Mouse (Mus musculus): Measurements from ENCODE around the gene Hhipl1.

Hhipl1 gene

DNA sequence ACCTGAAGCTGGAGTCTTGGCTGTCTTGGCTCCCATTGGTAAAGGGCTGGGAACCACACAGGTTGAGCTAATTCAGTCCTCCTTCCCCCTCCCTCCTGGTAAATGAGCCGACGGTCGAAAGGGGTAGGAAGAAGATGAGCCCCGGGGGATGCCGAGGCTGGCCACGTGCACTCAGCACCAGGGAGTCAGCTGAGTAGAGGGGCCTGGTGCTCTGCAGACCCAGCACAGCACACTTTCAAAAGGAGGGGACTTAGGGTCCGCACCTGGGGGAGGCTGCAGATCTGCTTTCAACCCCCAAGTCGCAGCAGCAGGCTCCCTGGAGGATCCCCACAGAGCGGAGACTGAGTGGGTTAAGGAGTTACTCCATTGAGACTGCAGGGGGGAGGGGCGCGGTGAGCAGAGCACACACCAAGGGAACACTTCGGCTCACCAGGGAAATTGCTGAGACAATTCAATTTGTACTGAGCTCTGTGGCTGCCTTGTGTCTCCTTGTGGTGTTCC is 28.7 kb upstream of the Hhipl1 start:
- DNase-seq (ENCODE audit: low spot score in 2 of 2): no peak

- DNase-seq (ENCODE audit: low spot score in 2 of 2): no peak
Measured at GRCm38 (mm10) chr12:108278221-108278918, 27.7 kb upstream of the Hhipl1 start.

GRCm38 (mm10) chr12:108284455-108285224 is 21.4 kb upstream of the Hhipl1 start:
- DNase-seq (ENCODE audit: low spot score in 2 of 2): no peak

- DNase-seq (ENCODE audit: low spot score in 2 of 2): no peak
Measured at GRCm38 (mm10) chr12:108285225-108286011, 20.7 kb upstream of the Hhipl1 start.

DNA sequence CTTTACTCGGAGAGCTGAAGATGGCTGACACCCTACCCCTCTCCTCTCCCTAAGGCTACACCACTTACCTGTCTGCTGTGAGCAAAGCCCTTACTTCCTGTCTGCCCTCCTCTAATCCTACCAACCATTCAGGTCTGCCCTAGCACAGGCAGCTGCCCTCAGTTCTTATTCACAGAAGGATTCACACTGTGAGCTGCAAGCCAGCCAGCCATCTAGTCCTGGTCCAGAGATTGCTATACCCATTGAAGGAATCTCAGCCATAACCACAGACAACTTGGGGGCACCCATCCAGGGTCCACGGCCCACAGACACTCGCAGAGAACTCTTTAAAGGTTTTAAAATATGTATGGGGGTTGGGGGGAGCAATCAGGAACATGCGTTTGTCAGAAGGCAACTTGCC is 19.7 kb upstream of the Hhipl1 start:
- DNase-seq (ENCODE audit: low spot score in 2 of 2): no peak

GRCm38 (mm10) chr12:108287011-108287410 is 19.1 kb upstream of the Hhipl1 start:
- DNase-seq (ENCODE audit: low spot score in 2 of 2): no peak

DNA sequence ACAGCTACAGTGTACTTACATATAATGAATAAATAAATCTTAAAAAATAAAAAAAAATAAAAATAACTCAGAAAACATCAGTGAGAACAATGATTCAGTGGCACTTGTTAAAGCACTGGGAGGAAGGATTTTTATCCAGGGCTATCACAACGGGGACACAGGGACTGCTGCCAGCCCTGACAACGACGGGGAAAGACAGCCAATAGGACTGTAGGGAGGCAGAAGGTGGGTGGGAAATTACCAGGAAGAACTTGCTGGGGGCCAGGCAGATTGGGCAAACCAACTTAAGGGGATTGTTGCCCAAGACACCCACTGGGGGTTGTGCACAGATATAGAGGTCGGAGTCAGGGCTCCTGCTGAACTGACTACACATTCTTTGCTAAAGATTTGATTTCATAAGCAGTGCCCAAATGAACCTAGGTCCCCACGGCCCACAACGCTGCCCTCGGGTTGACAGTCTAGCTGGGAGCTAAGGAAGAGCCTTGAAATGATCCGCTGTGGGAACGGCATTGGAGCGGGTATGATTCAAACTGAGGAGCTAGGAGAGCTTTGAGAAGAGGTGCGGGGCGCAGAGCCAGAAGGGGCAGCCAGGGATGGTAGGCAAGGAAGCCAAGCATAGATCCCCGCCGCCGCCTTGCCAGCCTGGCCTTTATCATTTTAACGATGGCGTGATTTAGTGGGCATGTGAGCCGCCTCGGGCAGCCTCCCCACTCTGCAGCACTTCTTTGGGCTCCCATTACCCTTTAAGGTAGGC is 17.8 kb upstream of the Hhipl1 start:
- DNase-seq (ENCODE audit: low spot score in 2 of 2): no peak

DNA sequence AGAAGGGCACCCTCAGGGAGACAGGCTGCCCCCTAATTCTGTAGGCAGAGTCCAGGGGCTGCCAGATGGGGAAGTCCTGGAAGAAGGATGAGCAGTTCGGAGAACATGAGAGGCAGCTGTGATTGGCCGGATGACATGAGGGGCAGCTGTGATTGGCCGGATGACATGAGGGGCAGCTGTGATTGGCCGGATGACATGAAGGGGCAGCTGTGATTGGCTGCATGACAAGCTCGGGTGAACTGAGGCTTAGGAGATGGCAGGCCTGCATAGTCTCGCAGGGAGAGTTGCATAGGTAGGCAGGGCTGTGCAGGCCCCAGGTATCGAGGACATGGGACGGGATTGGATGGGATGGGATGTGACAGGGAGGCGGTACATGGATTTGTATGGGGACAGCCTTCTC is 13.7 kb upstream of the Hhipl1 start:
- no peak for DNase-seq (ENCODE audit: low spot score in 2 of 2)

- DNase-seq (ENCODE audit: low spot score in 2 of 2): peak; percentile 28 to 54
Measured at GRCm38 (mm10) chr12:108292957-108293356, 13.1 kb upstream of the Hhipl1 start.

DNA sequence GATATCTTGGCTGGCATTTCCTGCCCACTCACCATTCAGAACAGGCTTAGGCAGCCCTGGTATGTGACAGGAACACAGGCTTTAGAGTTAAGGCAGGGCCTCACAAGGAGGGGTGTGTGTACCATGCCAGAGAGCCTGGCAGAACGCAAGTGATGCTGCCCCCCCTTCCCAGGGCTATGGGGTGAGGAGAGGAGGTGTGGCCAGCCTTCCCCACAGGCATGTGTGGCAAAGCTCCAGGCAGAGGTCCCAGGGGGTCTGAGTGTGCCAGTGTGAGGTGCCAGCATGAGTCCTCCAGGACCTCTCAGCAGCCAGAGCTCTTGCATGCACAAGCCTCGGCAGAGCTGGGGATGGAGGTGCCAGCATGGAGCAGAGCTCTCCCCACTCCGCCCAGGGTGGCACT is 11.4 kb upstream of the Hhipl1 start:
- DNase-seq (ENCODE audit: low spot score in 2 of 2): no peak

DNA sequence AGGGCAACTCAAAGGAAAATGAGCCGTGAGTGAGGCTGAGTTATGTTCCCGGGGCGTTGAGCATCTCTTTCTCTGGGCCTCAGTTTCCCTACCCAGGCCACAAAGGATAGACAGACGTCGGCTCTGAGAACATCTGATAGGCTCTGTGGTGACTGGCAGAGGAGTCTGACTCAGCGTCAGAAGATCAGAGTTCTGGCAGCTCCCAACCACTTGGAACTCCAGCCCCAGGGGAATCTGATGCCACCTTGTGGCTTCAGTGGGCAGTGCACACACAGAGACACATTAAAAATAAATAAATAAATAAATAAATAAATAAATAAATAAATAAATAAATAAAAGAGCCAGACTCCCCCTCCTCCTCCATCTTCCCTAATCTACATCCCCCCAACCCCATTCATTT is 9.0 kb upstream of the Hhipl1 start:
- DNase-seq (ENCODE audit: low spot score in 2 of 2): no peak

- no peak for DNase-seq (ENCODE audit: low spot score in 2 of 2)
Measured at GRCm38 (mm10) chr12:108301006-108301405, 5.1 kb upstream of the Hhipl1 start.

GRCm38 (mm10) chr12:108303778-108304365 is 2.2 kb upstream of the Hhipl1 start:
- DNase-seq (ENCODE audit: low spot score in 2 of 2): no peak

DNA sequence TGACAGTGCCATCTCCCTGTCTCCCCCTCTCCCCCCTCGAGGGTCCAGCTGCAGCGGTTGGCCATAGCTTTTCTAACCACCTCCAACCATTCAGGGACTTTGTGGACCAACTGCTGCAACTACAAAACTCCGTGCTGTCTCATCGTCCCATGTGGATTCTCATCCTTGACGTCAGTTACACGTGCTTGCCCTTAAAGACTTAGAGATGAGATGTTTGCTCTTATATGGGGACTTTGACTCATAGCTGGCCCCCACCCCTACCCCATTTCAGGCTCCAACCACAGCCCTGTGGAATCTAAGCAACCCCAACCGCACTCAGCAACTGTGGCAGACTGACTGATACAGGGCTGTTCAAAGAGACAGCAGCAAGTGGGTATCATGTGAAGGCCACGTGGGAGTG is 898 bp upstream of the Hhipl1 start:
- no peak for DNase-seq (ENCODE audit: low spot score in 2 of 2)

- peak; percentile 5 to 18 for DNase-seq (ENCODE audit: low spot score in 2 of 2)
Measured at GRCm38 (mm10) chr12:108307553-108307952, 1.5 kb downstream of the Hhipl1 start.

DNA sequence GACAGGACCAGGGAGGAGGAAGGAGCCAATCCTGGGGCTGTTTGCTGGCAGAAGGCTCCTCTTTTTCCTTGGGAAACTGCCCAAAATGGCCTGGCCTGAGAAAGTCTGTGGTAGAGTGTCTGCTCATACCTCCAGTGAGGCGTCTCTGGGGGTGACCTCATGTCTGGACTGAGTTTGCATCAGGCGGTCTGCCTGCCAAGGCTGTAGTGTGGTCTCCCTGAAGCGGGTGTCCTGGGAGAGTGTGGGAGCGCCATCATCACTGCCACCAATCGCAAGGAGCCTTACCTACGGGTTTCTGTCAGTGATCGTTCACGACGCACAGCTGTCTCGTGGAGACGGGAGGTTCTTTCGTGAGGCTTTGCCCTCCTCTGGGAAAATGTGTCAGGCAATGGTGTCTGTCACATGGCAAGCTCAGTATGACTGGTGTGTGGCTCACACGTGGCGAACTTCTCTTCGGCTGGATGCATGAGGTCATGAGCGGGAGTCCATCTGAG is 2.3 kb downstream of the Hhipl1 start:
- no peak for DNase-seq (ENCODE audit: low spot score in 2 of 2)

DNA sequence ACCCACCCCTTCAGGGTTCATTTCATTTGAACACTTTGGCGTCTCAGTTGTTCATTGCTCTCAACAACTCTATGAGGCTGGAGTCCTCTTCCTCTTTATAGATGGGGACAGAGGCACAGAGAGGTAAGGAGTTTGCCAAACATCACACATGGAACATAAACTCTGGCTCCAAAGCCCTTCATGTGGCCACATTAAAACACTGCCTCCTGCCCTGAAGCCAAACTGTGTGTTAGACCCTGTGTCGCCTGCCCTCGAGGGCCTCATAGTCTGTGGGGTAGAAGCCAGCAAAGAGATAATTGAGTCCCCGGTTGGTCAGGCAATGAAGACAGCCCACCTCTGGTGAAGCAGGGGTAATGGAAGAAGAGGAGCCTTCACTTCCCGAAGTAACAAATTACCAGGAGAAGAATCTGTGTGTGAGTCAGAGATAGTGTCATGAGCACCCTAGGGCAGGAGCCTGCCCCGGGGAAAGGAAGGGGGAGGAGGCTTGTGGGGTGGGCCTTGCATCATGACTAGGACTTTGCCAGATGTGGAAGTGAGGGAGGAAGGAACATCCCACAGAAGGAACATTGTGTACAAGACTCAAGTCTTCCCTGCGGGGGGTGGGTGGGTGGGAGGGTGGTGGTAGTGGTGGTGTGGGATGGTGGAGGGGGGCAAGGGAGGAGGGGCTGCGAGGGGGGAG is 3.2 kb downstream of the Hhipl1 start:
- no peak for DNase-seq (ENCODE audit: low spot score in 2 of 2)

- no peak for DNase-seq (ENCODE audit: low spot score in 2 of 2)
Measured at GRCm38 (mm10) chr12:108310041-108310440, 4.0 kb downstream of the Hhipl1 start.

DNA sequence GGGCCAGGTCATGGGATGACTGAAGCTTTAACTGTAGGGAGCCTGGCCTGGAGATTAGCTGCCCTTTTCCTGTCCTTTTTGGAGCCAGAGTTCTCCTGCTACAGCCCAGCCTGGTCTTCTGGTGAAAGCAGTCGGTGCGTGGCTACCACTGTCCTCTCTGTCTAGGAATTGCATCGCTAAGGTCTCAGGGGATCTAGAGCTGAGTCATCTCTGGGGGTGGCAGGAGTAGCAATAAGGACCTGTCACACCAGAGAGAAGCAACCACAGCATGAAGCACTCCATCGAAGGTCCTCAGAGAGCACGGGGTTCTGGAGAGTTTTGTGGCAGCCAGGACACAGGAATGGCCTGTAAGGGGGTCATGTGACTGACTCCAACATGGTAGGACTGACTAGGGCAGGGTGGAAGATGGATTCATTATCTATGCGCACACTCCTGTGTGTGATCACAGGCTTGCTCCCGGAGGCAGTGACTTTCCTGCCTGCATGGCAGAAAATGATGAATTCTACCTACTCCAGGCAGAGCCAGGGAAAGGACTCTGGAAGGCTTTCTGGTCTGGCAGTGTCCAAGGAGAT is 4.5 kb downstream of the Hhipl1 start:
- DNase-seq (ENCODE audit: low spot score in 2 of 2): no peak

GRCm38 (mm10) chr12:108311741-108312290 is 5.7 kb downstream of the Hhipl1 start:
- DNase-seq (ENCODE audit: low spot score in 2 of 2): no peak
